Mouse (Mus musculus) left cerebral cortex, adult 18-20 months (tissue): ENCODE data around the gene Lsm12. TPM values are rescaled to one million over a fixed set of nuclear protein-coding genes. Genes with fewer than 3 reads are reported as not detected.

Source experiments
- DNase-seq, 2 experiments: peaks; one replicate each; pipeline ENCODE4 v3.0.0; 2021 to 2022; ENCODE audit warnings: low spot score in 2 of 2, mixed read lengths in 1 of 2
- microRNA-seq, 2 experiments: library from miRNA; unstranded; fragments of <30 nt; microRNA quantifications; one replicate each; pipeline ENCODE4 v1.2.0; 2021
- total RNA-seq, 2 experiments: library from RNA; stranded (reverse); gene quantifications; 2 replicates each; pipeline ENCODE4 v1.2.3; 2021

Lsm12 gene
- total RNA-seq, 2 experiments from 2014 or later: 55.0 to 64.2 TPM

- DNase-seq: no peak
These were observed 50.6 kb downstream of the Lsm12 start for GRCm38 (mm10) chr11:102134516-102134915.

- DNase-seq: no peak
These were observed 67.7 kb downstream of the Lsm12 start for GRCm38 (mm10) chr11:102117386-102117785.

DNA sequence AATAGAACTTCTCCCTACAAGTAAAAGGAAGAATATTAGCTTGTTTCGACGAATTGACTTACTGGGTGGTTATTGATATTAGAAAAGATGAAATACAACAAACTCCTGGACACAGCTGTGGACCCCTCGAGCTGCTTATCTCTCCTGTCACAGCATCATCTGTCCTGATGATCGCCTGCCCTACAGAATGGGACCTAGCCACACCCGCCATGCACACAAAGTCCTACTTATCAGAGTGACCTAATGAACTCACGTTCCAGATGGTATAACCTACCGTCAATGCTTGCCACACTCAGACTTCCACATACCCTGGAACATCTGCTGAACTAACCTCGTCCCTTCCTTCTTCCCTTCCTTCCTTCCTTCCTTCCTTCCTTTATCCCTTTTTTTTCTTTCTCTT is 68.9 kb downstream of the Lsm12 start:
- DNase-seq: no peak

Small RNAs within 50 kb of the gene (microRNA-seq; reads per million reads assigned to microRNA genes)
- 1.1 to 2.2 reads per million in 2 experiments for gene Mir8101

Other genes with a start within 250 kb of the Lsm12 start
- gene Sost, start 218.3 kb downstream of the Lsm12 start, total RNA-seq: not detected
- gene Cfap97d1, start 201.0 kb downstream of the Lsm12 start, total RNA-seq: not detected
- 100 to 1,000 TPM; 195 to 205 TPM for gene Dusp3, start 198.3 kb downstream of the Lsm12 start, total RNA-seq
- gene Mpp3, start 156.8 kb downstream of the Lsm12 start, total RNA-seq: 10 to 100 TPM; 77.6 to 89.6 TPM
- under 1 TPM in 1 of 2 experiments, not detected in 1; 0.19 TPM for gene Cd300lg, start 143.8 kb downstream of the Lsm12 start, total RNA-seq
- gene Mpp2, start 96.8 kb downstream of the Lsm12 start, total RNA-seq: 100 to 1,000 TPM; 128 to 158 TPM
- not detected for gene Ppy, start 84.0 kb downstream of the Lsm12 start, total RNA-seq
- not detected for gene Pyy, start 77.5 kb downstream of the Lsm12 start, total RNA-seq
- gene Nags, start 39.8 kb downstream of the Lsm12 start, total RNA-seq: not detected
- gene Tmem101, start 28.9 kb downstream of the Lsm12 start, total RNA-seq: 10 to 100 TPM; 24.6 to 25.3 TPM
- gene G6pc3, start 4.3 kb upstream of the Lsm12 start, total RNA-seq: 10 to 100 TPM; 67.9 to 68.2 TPM
- gene Hdac5, start 44.9 kb upstream of the Lsm12 start, total RNA-seq: 100 to 1,000 TPM; 298 to 303 TPM
- gene BC030867, start 63.6 kb upstream of the Lsm12 start, total RNA-seq: 1 to 10 TPM; 1.0 to 2.3 TPM
- 1 to 10 TPM; 2.2 to 2.9 TPM for gene Asb16, start 83.4 kb upstream of the Lsm12 start, total RNA-seq
- 10 to 100 TPM; 65.1 to 71.0 TPM for gene Tmub2, start 99.6 kb upstream of the Lsm12 start, total RNA-seq
- gene Atxn7l3, start 111.3 kb upstream of the Lsm12 start, total RNA-seq: 100 to 1,000 TPM; 224 to 230 TPM
- 100 to 1,000 TPM; 123 to 140 TPM for gene Ubtf, start 134.4 kb upstream of the Lsm12 start, total RNA-seq
- under 1 TPM; 0.09 to 0.19 TPM for gene Slc4a1, start 180.9 kb upstream of the Lsm12 start, total RNA-seq
- gene Rundc3a, start 208.1 kb upstream of the Lsm12 start, total RNA-seq: 100 to 1,000 TPM; 477 to 484 TPM
- gene Slc25a39, start 222.7 kb upstream of the Lsm12 start, total RNA-seq: 10 to 100 TPM; 60.6 to 73.2 TPM
- 10 to 100 TPM; 55.8 to 58.9 TPM for gene Grn, start 245.0 kb upstream of the Lsm12 start, total RNA-seq